Mouse (Mus musculus): ENCODE measurements at regions not wholly inside any gene's neighbourhood (a gene's known extent, or its start where the extent isn't known, plus 50 kb on each side); places are given as distances from the start of the nearest gene placed in this dataset.

DNA sequence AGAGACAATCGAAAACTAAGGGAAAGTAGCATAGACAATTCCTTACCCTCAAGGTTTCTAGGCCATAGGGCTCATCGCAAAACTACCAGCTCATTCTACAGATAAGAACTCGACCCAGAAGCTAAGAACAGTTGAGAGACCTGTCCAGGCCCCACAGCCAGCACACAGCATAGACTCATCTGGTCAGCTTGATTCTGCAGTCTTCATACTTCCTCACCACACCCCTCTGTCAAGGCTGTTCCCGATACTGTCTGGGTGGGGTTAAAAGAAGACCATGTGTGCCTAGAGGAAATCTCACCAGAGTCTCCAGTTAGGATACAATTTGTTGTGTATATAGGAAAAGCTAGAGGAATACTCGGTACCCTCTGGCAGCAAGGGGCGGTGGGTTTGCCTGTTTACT lies 91.0 kb upstream of the Cpeb4 start:
- no peak for TF ChIP-seq POLR2A (IDR thresholded peaks at IDR 0.05; ENCODE audit: insufficient read length, low read depth)
- TF ChIP-seq TCF12 (IDR thresholded peaks at IDR 0.05; ENCODE audit: insufficient read depth, poor library complexity, severe bottlenecking), result no peak
- no peak for TF ChIP-seq MYOD1 (IDR thresholded peaks at IDR 0.05; ENCODE audit: control insufficient read depth in 1 of 3, insufficient read length in 2 of 3, low read depth in 2 of 3)
- no peak for TF ChIP-seq MAX (IDR thresholded peaks at IDR 0.05; ENCODE audit: low read depth)
- TF ChIP-seq E2F4 (IDR thresholded peaks at IDR 0.05; ENCODE audit: insufficient read depth), result no peak
- no peak for TF ChIP-seq POLR2AphosphoS2 (IDR thresholded peaks at IDR 0.05; ENCODE audit: insufficient read length, low read depth)
- no peak for TF ChIP-seq REST (IDR thresholded peaks at IDR 0.05; ENCODE audit: insufficient read depth, insufficient read length)
- no peak for TF ChIP-seq SRF (IDR thresholded peaks at IDR 0.05; ENCODE audit: control insufficient read depth, insufficient read length, low read depth)
- no peak for TF ChIP-seq USF1 (IDR thresholded peaks at IDR 0.05; ENCODE audit: low read depth)
- TF ChIP-seq TCF3 (IDR thresholded peaks at IDR 0.05; ENCODE audit: insufficient read length, low read depth), result no peak
- TF ChIP-seq CEBPB (IDR thresholded peaks at IDR 0.05; ENCODE audit: insufficient read depth, poor library complexity, severe bottlenecking), result no peak
- TF ChIP-seq MYOG (IDR thresholded peaks at IDR 0.05; ENCODE audit: control insufficient read depth in 1 of 3, insufficient read depth in 1 of 3, insufficient read length in 2 of 3, low read depth in 2 of 3), result no peak
- Histone ChIP-seq H3K27me3 (ENCODE audit: control insufficient read depth, insufficient read depth, insufficient read length) (no peaks in the 10 kb centered on the region), H3K36me3 (ENCODE audit: control insufficient read depth, insufficient read depth) (no peaks in the 10 kb centered on the region), H3K79me2 (ENCODE audit: control insufficient read depth, insufficient read depth) (no peaks in the 10 kb centered on the region), H3K4me3 (no peak overlapping the region), H3K4me2 (ENCODE audit: low read depth) (no peak overlapping the region), H3ac (ENCODE audit: control insufficient read depth, insufficient read length) (no peak overlapping the region)

- Histone ChIP-seq H3K36me3 (ENCODE audit: control insufficient read depth, insufficient read depth) (no peaks in the 10 kb centered on the region), H3ac (ENCODE audit: control insufficient read depth, insufficient read length) (no peak overlapping the region), H3K27me3 (ENCODE audit: control insufficient read depth, insufficient read depth, insufficient read length) (no peaks in the 10 kb centered on the region), H3K79me2 (ENCODE audit: control insufficient read depth, insufficient read depth) (no peaks in the 10 kb centered on the region), H3K4me3 (no peak overlapping the region), H3K4me2 (ENCODE audit: low read depth) (no peak overlapping the region)
- TF ChIP-seq TCF12 (IDR thresholded peaks at IDR 0.05; ENCODE audit: insufficient read depth, poor library complexity, severe bottlenecking) (no peak), MYOG (IDR thresholded peaks at IDR 0.05; ENCODE audit: control insufficient read depth in 1 of 3, insufficient read depth in 1 of 3, insufficient read length in 2 of 3, low read depth in 2 of 3) (no peak), POLR2AphosphoS2 (IDR thresholded peaks at IDR 0.05; ENCODE audit: insufficient read length, low read depth) (no peak), SRF (IDR thresholded peaks at IDR 0.05; ENCODE audit: control insufficient read depth, insufficient read length, low read depth) (no peak), POLR2A (IDR thresholded peaks at IDR 0.05; ENCODE audit: insufficient read length, low read depth) (no peak), MYOD1 (IDR thresholded peaks at IDR 0.05; ENCODE audit: control insufficient read depth in 1 of 3, insufficient read length in 2 of 3, low read depth in 2 of 3) (no peak), TCF3 (IDR thresholded peaks at IDR 0.05; ENCODE audit: insufficient read length, low read depth) (no peak), REST (IDR thresholded peaks at IDR 0.05; ENCODE audit: insufficient read depth, insufficient read length) (no peak), USF1 (IDR thresholded peaks at IDR 0.05; ENCODE audit: low read depth) (no peak), CEBPB (IDR thresholded peaks at IDR 0.05; ENCODE audit: insufficient read depth, poor library complexity, severe bottlenecking) (no peak), E2F4 (IDR thresholded peaks at IDR 0.05; ENCODE audit: insufficient read depth) (no peak), MAX (IDR thresholded peaks at IDR 0.05; ENCODE audit: low read depth) (no peak)
These were observed 90.4 kb upstream of the Cpeb4 start for GRCm38 (mm10) chr11:31781605-31782004.

- Histone ChIP-seq H3ac (ENCODE audit: control insufficient read depth, insufficient read length) (no peak overlapping the region), H3K4me2 (ENCODE audit: low read depth) (no peak overlapping the region), H3K36me3 (ENCODE audit: control insufficient read depth, insufficient read depth) (no peaks in the 10 kb centered on the region), H3K4me3 (no peak overlapping the region), H3K27me3 (ENCODE audit: control insufficient read depth, insufficient read depth, insufficient read length) (no peaks in the 10 kb centered on the region), H3K79me2 (ENCODE audit: control insufficient read depth, insufficient read depth) (no peaks in the 10 kb centered on the region)
- TF ChIP-seq CEBPB (IDR thresholded peaks at IDR 0.05; ENCODE audit: insufficient read depth, poor library complexity, severe bottlenecking) (no peak), REST (IDR thresholded peaks at IDR 0.05; ENCODE audit: insufficient read depth, insufficient read length) (no peak), POLR2A (IDR thresholded peaks at IDR 0.05; ENCODE audit: insufficient read length, low read depth) (no peak), SRF (IDR thresholded peaks at IDR 0.05; ENCODE audit: control insufficient read depth, insufficient read length, low read depth) (no peak), MYOG (IDR thresholded peaks at IDR 0.05; ENCODE audit: control insufficient read depth in 1 of 3, insufficient read depth in 1 of 3, insufficient read length in 2 of 3, low read depth in 2 of 3) (no peak), POLR2AphosphoS2 (IDR thresholded peaks at IDR 0.05; ENCODE audit: insufficient read length, low read depth) (no peak), E2F4 (IDR thresholded peaks at IDR 0.05; ENCODE audit: insufficient read depth) (no peak), USF1 (IDR thresholded peaks at IDR 0.05; ENCODE audit: low read depth) (no peak), MAX (IDR thresholded peaks at IDR 0.05; ENCODE audit: low read depth) (no peak), TCF12 (IDR thresholded peaks at IDR 0.05; ENCODE audit: insufficient read depth, poor library complexity, severe bottlenecking) (no peak), TCF3 (IDR thresholded peaks at IDR 0.05; ENCODE audit: insufficient read length, low read depth) (no peak), MYOD1 (IDR thresholded peaks at IDR 0.05; ENCODE audit: control insufficient read depth in 1 of 3, insufficient read length in 2 of 3, low read depth in 2 of 3) (no peak)
These were observed 88.4 kb upstream of the Cpeb4 start for GRCm38 (mm10) chr11:31783506-31784063.

GRCm38 (mm10) chr11:31784332-31784901 lies 87.6 kb upstream of the Cpeb4 start:
- no peaks in the 10 kb centered on the region for H3K27me3 ChIP-seq (ENCODE audit: control insufficient read depth, insufficient read depth, insufficient read length)
- H3K4me2 ChIP-seq (ENCODE audit: low read depth), result no peak overlapping the region
- no peak overlapping the region for H3K4me3 ChIP-seq
- TF ChIP-seq MYOD1 (IDR thresholded peaks at IDR 0.05; ENCODE audit: control insufficient read depth in 1 of 3, insufficient read length in 2 of 3, low read depth in 2 of 3), result peak in 1 of 3 experiments; percentile 35
- peak; percentile 58 for TF ChIP-seq USF1 (IDR thresholded peaks at IDR 0.05; ENCODE audit: low read depth)
- TF ChIP-seq TCF3 (IDR thresholded peaks at IDR 0.05; ENCODE audit: insufficient read length, low read depth), result no peak
- H3K79me2 ChIP-seq (ENCODE audit: control insufficient read depth, insufficient read depth), result no peaks in the 10 kb centered on the region
- no peaks in the 10 kb centered on the region for H3K36me3 ChIP-seq (ENCODE audit: control insufficient read depth, insufficient read depth)
- H3ac ChIP-seq (ENCODE audit: control insufficient read depth, insufficient read length), result no peak overlapping the region

Data from myocyte (in vitro differentiated cells).